Mouse (Mus musculus): ENCODE results near the gene Olfr122. TPM values are rescaled to one million over a fixed set of nuclear protein-coding genes. Genes with fewer than 3 reads are reported as not detected.

Gene Olfr122
- total RNA-seq (2022) = not detected

DNA sequence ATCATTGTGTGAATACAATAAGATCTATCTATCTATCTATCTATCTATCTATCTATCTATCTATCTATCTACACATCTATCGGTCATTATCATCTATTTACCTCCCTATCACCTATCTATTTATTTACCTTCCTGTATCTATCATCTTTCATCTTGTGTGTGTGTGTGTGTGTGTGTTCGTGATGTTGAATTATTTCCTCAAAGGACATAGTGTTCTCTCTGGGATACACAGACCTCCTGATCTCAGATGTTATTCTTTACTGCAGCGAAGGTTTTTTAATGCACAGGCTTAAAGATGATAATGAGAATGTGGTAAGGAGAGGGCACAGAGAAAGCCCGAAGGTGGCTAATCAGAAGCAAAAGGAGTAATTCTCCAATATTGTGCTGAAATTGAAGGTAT, at the start of gene Olfr122:
Gene Olfr122 (plus strand): TSS at position 301 of the 400 bp plus-strand sequence.
- no peak for DNase-seq (ENCODE audit: low spot score)

- no peak for DNase-seq (ENCODE audit: low spot score)
Observed at GRCm38 (mm10) chr17:37721508-37721907, 46.9 kb upstream of the Olfr122 start, which contains the start of gene Olfr120. TSS of gene Olfr120 (plus strand) at chr17:37721808.

GRCm38 (mm10) chr17:37738070-37738469, 30.3 kb upstream of the Olfr122 start:
- no peak for DNase-seq (ENCODE audit: low spot score)

DNA sequence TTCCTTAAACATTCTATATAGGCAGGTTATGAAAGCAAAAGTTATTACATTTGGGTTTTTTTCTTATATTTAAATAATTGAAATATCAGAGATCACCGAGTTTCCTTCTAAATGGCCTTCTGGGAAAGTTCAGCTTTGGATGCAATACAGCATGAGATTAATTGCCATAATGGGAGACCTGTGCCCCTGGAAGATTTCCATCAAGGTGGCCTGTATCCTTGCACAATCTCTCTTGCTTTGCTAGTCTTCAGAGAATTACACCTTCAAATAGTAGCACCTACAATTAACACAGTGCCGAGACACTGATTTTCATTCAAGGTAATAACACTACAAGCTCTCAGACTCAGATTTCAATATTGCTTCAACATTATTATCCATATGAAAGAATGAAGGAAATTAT, 24.8 kb downstream of the Olfr122 start, which contains the start of gene Olfr123:
Gene Olfr123 (plus strand): TSS at position 301 of the 400 bp plus-strand sequence.
- DNase-seq (ENCODE audit: low spot score) = no peak

GRCm38 (mm10) chr17:37799588-37799987, 31.2 kb downstream of the Olfr122 start, which contains the start of gene Olfr124:
TSS of gene Olfr124 (plus strand) at chr17:37799888.
- no peak for DNase-seq (ENCODE audit: low spot score)

Other genes starting within 250 kb of the Olfr122 start
- not detected for gene Olfr112, start 199.2 kb upstream of the Olfr122 start, total RNA-seq (2022)
- gene Olfr113, start 190.9 kb upstream of the Olfr122 start, total RNA-seq (2022) = not detected
- not detected for gene Olfr114, start 175.9 kb upstream of the Olfr122 start, total RNA-seq (2022)
- gene Olfr115, start 141.5 kb upstream of the Olfr122 start, total RNA-seq (2022) = not detected
- gene Olfr116, start 141.4 kb upstream of the Olfr122 start, total RNA-seq (2022) = not detected
- not detected for gene Olfr117, start 104.8 kb upstream of the Olfr122 start, total RNA-seq (2022)
- not detected for gene Olfr118, start 101.6 kb upstream of the Olfr122 start, total RNA-seq (2022)
- not detected for gene Olfr119, start 72.0 kb upstream of the Olfr122 start, total RNA-seq (2022)
- gene Olfr120, start 46.8 kb upstream of the Olfr122 start, total RNA-seq (2022) = not detected
- not detected for gene Olfr121, start 19.8 kb upstream of the Olfr122 start, total RNA-seq (2022)
- not detected for gene Olfr123, start 24.9 kb downstream of the Olfr122 start, total RNA-seq (2022)
- not detected for gene Olfr124, start 31.3 kb downstream of the Olfr122 start, total RNA-seq (2022)
- not detected for gene Olfr125, start 64.3 kb downstream of the Olfr122 start, total RNA-seq (2022)
- not detected for gene Olfr126, start 78.9 kb downstream of the Olfr122 start, total RNA-seq (2022)
- not detected for gene Olfr127, start 131.8 kb downstream of the Olfr122 start, total RNA-seq (2022)
- gene Olfr128, start 151.9 kb downstream of the Olfr122 start, total RNA-seq (2022) = not detected
- gene Olfr761, start 184.5 kb downstream of the Olfr122 start, total RNA-seq (2022) = not detected

Measured in heart, adult 8-10 months (tissue).